Mouse (Mus musculus) adrenal gland (tissue): ENCODE measurements around the gene Gnrhr.

Experiments
- intact Hi-C: fragments of 180-260 bp; cut with DNase I; formaldehyde crosslinking; loops from one replicate; pipeline ENCODE4 v1.15.1; 2025
- long read RNA-seq, 2 experiments: library from polyadenylated mRNA; unstranded; transcript quantifications; one replicate each; pipeline ENCODE4 v2.0.0; 2020; ENCODE audit warnings: borderline replicate concordance in 1 of 2; ENCODE audit not compliant: insufficient replicate concordance in 1 of 2

The Gnrhr gene
- long read RNA-seq, experiment 1, partial matches to known transcripts = 0 of 1 reads
- long read RNA-seq, experiment 1, other reads (novel, unspliced or antisense) = 1 of 1 reads
- long read RNA-seq, experiment 2, partial matches to known transcripts = 0 of 2 reads
- long read RNA-seq, experiment 2, other reads (novel, unspliced or antisense) = 2 of 2 reads

GRCm38 (mm10) chr5:86197801-86198200 is at the start of gene Gnrhr:
Gnrhr (minus strand) TSS chr5:86197901.
- intact Hi-C loops = loop anchor here (10.0 kb wide), 1 partner anchor 947 kb away; the partner anchor contains the start of gene Ugt2b5

DNA sequence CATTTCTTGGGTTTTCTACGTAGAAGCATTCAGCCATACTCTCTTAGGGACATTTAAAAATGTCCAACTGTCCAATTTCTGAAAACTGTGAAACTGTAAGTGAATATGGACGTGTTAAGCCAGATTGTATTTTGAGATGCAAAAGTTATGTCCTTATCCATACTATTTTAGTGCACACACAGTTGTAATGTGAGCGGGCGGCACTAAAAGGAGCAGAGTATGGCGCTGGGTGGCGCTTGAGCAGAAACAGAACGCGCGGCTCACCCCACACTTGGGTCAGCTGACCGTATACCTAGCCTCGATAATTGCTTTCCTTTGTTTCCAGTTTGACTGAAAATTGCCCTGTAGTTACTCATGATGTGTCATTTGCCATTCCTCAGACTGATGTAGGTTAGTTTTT is 48.9 kb upstream of the Gnrhr start:
- intact Hi-C loops = no loop called here

- intact Hi-C loops = no loop called here
Observed at GRCm38 (mm10) chr5:86244880-86245279, 47.2 kb upstream of the Gnrhr start.

DNA sequence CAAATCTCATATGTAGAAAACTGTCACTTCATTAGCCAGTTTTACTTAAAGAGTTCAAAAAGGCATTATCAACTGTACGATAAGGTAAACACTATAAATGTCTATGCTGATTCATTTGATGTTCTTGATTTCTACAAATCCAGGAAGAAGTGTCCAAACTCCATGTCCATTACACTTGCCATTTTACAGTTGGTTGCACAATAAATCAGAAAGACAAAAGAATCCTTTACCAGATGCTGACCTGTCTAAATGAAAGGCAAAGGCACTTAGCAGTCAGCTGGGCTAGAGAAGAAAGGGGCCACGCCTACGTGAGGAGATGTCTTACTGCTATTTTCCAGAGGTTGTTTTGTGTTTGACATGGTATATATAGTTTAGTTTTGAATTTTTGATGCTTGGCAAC is 46.6 kb upstream of the Gnrhr start:
- intact Hi-C loops = no loop called here

GRCm38 (mm10) chr5:86227156-86227853 is 29.6 kb upstream of the Gnrhr start:
- intact Hi-C loops = no loop called here

DNA sequence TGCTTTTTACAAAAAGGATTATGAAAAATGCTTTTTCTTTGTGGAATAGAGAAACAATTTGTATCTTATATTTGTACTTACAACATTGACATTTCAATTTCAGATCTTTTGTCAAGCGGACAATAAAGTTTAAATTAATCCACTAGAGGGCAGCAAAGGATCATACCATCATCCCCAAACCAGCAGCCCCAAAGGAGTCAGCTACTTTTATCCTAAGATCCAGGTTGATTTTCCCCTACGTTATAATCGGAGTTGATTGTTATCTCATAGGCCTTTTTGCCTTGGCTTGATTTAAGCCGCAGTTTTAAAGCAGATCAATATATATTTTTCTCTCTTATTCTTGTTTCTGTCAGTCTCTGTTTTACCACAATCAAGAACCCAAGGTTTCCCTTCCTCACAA is 6.3 kb downstream of the Gnrhr start:
- intact Hi-C loops = loop anchor here (2.0 to 10.0 kb wide), 2 partner anchors 219 to 953 kb away; partner anchors contain the start of gene Ugt2b5

DNA sequence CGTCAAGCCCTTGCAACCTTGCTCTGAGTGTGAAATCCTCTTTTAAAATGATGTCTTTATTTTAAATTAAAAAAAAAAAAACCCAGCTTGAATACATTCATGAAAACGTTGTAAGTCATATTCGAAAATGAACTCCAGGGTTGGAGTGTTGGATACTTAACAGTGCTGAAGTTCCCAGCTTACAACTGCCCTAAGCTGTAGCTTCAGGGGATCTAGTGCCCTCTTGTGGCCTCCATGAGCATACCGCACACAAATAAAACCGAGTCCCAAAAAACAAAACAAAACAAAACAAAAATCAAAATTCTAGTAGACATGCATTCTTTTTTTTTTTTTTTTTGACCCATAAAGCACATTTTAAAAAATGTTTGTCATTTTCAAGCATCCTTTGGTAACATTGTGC is 6.9 kb downstream of the Gnrhr start:
- intact Hi-C loops = loop anchor here (2.0 to 10.0 kb wide), 2 partner anchors 220 to 954 kb away; partner anchors contain the start of gene Ugt2b5

DNA sequence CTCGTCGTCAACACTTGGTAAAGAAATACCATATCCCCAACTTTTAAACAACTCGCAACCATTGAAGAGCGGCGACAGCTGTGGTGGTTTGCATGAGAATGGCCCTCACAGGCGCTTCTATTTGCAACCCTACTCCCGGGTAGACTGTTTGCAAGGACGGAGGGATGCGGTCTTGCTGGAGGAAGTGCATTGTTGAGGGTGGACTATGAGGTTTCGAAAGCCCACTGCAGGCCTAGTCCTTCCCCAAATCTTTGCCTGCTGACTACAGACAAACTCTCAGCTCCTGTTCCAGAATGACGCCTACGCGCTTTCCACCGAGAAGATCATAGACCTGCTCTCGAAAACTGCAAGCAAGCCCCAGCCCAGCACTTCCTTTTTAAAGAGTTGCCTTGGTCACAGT is 7.4 kb downstream of the Gnrhr start:
- intact Hi-C loops = loop anchor here (2.0 to 10.0 kb wide), 2 partner anchors 221 to 955 kb away; partner anchors contain the start of gene Ugt2b5

- intact Hi-C loops = no loop called here
Observed at GRCm38 (mm10) chr5:86187441-86187840, 10.3 kb downstream of the Gnrhr start.

- intact Hi-C loops = loop anchor here (2.0 to 10.0 kb wide), 2 partner anchors 109 to 631 kb away; partner anchors contain the start of genes Cenpc1 and Ythdc1
Observed at GRCm38 (mm10) chr5:86173778-86174177, 23.9 kb downstream of the Gnrhr start.

DNA sequence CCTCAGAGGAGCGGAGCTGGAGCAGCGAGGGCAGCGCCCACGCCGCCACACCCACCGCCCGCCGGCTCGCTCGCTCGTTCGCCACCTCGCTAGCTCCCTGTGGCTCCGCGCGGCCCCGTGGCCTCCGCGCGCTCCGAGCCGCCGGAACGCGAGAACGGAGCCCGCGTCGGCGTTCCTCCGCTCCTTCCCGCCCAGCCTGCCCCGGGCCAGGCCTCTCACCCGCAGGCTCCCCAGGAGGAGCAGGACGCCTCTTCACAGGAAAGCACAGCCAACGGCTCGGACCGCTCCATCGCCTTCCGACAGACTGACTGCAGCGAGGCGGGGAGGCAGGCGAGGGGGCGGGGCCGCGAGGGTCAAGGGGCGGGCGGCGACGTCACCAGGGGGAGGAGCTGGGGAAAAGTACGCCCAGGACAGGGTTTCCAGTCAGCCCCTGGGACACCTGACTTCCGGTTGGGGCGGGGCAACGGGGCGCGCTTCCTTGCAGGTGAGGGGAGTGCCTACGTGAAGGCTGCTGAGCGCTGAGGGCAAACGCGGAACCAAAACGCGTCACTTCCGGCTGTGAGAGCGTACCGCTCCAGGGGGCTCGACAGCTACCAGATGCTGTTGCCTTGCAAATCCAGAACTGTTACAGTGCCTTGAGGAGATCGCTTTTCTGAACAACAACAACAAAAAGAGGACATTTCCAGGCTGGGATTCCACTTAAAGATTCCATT is 25.1 kb downstream of the Gnrhr start, which contains the start of gene Uba6:
Gene Uba6, minus strand, starts transcription at position 355 of the 713 bp plus-strand sequence.
- intact Hi-C loops = loop anchor here (2.0 to 10.0 kb wide), 2 partner anchors 108 to 632 kb away; partner anchors contain the start of genes Cenpc1 and Ythdc1

- intact Hi-C loops = loop anchor here (2.0 to 10.0 kb wide), 2 partner anchors 107 to 633 kb away; partner anchors contain the start of genes Cenpc1 and Ythdc1
Observed at GRCm38 (mm10) chr5:86172088-86172448, 25.6 kb downstream of the Gnrhr start.
